Mouse (Mus musculus): ENCODE measurements at regions not wholly inside any gene's neighbourhood (a gene's known extent, or its start where the extent isn't known, plus 50 kb on each side); places are given as distances from the start of the nearest gene placed in this dataset.

DNA sequence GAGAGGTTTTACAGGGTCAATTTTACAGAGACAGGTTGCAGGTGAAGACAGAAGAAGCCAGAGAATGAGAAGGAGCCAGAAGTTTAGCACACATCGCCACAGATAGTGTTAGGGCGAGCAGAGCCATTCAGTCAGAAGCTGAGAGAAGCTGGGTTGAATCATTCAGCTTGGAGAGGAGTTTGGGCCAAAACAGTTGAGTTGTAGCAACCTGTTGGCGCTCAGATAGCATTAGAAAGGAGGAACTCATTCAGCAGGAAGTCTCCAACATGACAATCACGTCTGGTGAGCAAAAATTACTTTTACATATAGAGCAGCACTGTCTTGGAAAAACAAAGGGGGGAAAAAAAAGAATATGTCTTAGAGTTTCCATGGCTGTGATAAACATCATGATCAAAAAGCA, 53.2 kb downstream of the Fam43a start:
- no peak for DNase-seq (ENCODE audit: low read depth, low spot score)

GRCm38 (mm10) chr16:30653806-30654205, 54.3 kb downstream of the Fam43a start:
- peak; percentile 9 for DNase-seq (ENCODE audit: low read depth, low spot score)

GRCm38 (mm10) chr16:30654226-30654625, 54.7 kb downstream of the Fam43a start:
- DNase-seq (ENCODE audit: low read depth, low spot score), result no peak

GRCm38 (mm10) chr16:30655798-30656221, 56.3 kb downstream of the Fam43a start:
- DNase-seq (ENCODE audit: low read depth, low spot score), result no peak

DNA sequence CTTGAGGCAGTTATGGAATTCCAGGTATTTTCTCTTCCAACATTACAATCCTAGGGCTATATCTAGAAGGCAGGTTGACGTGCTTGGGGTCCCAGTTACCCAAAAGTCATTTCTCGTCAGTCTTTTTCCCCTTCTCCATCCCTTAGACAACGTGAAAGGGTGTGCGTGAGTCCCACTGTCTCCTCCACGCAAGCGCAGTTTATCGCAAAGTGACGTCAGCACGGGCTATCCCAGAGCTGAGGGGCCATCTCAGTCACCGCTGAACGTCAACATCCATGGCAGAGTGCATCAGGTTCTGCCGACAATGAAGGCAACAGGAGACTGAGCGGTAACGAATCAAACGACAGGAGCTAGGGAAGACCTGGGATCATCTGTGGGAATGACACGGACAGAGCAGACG, 57.4 kb downstream of the Fam43a start:
- DNase-seq (ENCODE audit: low read depth, low spot score), result no peak

GRCm38 (mm10) chr16:30658921-30659320, 59.4 kb downstream of the Fam43a start:
- DNase-seq (ENCODE audit: low read depth, low spot score), result no peak

DNA sequence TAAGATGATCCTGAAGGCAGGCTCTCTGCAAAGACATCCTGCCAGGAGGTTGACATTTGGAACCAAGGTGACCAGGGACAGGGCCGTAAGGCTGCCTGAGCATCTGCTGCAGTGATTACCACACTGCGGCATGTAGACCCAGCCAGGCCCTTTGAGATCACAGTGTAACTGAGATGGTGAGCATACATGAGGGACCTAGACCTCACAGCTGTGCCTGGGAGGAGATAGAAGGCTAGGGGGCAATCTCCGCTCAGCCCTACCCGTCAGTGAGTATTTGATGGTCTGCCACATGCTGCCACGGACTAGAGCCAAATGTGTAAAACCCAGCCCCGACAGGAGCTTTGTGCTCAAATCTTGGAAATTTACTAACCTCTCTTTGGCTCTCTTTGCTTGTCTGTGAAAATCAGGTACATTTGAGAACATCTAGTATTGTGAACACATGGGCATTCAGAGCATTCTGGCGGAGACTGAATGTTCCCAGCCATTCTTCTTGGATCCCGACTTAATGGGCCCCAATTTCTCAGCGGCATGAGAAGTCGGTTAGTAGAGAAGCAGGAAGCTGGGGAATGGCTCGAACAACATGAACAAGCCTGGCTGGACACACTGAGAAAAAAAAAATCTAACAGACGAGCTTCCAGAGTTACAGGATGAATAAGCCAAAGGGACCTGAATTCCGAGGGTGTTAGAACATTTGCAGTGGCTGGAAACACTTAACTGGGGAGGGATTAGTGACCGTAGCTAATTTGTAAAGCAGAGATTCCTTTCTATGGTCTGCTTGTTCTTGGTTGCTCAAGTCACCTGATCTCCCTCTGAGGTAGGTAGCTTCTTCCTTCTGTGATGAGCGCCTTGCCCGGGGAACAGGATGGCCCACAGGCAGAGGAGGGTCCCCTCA, 61.8 kb downstream of the Fam43a start:
- no peak for DNase-seq (ENCODE audit: low read depth, low spot score)

DNA sequence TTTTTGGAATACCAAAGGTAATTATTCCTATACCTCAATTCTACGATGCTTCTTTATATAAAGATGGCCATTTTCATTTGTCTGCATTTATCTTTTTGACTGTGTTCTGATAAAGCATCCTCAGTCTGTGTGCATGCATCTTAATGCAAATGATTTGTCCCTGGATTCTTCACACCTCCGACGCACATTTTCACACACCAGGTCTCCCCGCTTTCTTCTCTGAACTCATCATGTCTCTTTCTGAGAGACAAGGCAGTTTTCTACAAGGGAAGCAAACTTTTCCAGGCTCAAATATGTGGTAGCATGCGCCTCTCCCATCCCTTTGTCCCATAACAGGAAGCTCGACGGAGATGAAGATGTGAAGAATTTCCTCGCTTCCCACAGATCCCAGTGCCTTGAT, 63.5 kb downstream of the Fam43a start:
- no peak for DNase-seq (ENCODE audit: low read depth, low spot score)

DNA sequence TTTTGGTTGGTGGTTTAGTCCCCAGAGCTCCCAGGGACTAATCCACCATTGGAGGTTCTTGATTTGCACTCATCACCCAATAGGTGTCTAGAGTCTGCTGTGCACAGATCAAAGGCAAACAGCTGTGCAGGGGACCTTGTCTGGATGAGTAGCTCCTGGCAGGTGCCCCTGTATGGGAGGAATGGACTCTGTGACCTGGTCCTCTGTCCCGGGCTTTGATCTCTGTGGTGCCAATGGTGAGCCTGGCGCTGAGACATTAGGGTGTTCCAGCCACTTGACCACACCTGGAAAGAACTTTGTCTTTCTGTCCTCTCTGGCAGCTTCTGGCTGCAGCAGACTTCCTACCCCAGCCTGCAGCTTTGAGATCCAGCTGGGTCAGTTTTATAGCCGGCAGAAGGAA, 64.4 kb downstream of the Fam43a start:
- DNase-seq (ENCODE audit: low read depth, low spot score), result no peak

GRCm38 (mm10) chr16:30664433-30664832, 64.9 kb downstream of the Fam43a start:
- DNase-seq (ENCODE audit: low read depth, low spot score), result no peak

- no peak for DNase-seq (ENCODE audit: low read depth, low spot score)
Measured at GRCm38 (mm10) chr16:30665881-30666280, 66.4 kb downstream of the Fam43a start.

DNA sequence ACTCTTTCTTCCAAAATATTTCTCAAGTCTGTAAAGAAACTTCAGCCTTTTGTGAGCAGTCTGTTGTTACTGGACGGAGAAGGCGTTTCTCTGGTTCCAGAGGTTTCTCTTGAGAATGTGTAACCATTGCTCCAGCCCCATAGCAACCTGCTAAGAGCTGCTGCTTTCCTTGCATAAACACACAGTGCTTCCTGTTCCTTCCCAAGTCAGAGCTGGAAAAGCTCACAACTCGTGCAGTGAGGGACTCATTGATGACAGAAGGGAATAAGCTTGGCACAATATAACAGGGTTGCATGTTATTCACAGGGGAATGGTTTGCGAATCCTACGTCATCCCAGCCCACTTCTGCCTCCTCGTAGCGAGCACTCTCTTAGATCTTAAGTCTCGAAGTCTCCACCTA, 70.4 kb downstream of the Fam43a start:
- no peak for DNase-seq (ENCODE audit: low read depth, low spot score)

DNA sequence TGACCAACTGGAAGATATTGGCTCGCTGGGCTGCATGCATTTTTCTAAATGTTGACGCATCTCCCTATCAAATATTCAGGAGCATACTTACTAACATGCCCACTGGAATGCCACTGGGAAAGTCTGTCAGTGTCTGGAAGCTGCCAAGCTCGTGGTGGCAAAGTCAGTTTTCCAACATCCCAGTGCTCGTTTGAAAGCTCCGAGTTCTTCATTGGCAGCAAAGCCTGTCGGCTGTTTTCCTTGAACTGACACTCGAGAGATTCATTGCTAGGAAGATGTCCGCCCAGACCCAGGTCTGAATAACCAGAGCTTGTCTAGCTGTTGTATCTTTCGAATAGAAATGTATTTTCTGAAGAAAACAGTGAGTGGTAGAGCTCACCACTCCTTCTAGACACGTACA, 72.1 kb downstream of the Fam43a start:
- no peak for DNase-seq (ENCODE audit: low read depth, low spot score)

DNA sequence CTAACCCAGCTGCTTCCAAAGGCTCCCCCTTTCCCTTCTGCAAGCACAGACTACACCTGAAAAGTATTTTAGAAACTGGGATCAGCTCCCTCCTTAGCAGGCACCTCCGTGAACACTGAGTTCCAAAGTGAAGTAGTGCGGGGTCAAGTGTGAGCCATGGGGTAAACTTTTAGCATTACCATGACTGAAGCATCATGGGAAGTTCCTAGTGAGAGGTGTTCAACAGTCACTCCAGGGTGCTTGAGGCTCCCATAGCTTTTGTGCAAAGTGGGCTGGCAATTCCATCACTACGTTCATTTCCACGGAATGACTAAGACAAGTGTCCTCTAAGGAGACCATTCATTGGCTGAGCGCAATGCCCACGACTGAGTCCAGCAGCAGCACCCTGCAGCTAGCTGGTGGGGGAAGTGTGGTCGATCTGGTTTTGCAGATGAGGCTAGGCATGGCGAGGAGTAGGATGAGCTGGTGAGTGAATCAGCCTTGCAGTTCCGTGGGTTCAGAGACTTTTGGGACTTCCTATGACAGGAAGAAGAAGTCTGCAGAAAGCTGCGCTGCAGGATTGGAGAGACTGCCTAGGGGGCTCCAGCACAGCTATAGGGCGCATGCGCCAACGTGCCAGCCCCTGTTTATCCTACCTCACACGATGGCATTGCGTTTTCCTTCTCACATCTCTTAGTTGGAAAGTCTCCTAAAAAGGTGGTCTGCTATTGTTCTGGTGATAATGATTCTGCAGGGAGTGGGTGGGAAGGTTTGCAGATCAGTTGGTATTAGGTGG, 73.4 kb downstream of the Fam43a start:
- no peak for DNase-seq (ENCODE audit: low read depth, low spot score)

GRCm38 (mm10) chr16:30673662-30674061, 74.1 kb downstream of the Fam43a start:
- no peak for DNase-seq (ENCODE audit: low read depth, low spot score)

DNA sequence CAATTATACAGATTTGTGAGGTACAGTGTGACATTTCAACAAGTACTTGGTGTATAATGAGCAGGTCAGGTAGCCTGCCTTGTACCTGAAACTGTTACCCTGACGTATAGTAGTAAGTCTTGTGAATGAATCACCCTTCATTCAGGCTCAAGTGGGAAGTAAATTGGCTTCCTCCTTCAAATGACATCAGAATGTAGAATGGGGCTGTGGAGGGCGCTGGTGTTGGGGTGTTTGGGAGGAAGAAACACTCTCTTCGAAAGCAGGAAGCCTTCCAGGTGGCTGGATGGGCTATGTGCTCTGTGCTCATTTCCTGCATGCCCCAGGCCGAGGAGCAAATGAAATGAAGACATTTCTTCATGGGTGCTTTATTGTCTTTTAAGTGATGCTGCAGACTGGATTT, 76.3 kb downstream of the Fam43a start:
- no peak for DNase-seq (ENCODE audit: low read depth, low spot score)

- DNase-seq (ENCODE audit: low read depth, low spot score), result no peak
Measured at GRCm38 (mm10) chr16:30677016-30677415, 77.5 kb downstream of the Fam43a start.

- no peak for DNase-seq (ENCODE audit: low read depth, low spot score)
Measured at GRCm38 (mm10) chr16:30677896-30678707, 78.6 kb downstream of the Fam43a start.

DNA sequence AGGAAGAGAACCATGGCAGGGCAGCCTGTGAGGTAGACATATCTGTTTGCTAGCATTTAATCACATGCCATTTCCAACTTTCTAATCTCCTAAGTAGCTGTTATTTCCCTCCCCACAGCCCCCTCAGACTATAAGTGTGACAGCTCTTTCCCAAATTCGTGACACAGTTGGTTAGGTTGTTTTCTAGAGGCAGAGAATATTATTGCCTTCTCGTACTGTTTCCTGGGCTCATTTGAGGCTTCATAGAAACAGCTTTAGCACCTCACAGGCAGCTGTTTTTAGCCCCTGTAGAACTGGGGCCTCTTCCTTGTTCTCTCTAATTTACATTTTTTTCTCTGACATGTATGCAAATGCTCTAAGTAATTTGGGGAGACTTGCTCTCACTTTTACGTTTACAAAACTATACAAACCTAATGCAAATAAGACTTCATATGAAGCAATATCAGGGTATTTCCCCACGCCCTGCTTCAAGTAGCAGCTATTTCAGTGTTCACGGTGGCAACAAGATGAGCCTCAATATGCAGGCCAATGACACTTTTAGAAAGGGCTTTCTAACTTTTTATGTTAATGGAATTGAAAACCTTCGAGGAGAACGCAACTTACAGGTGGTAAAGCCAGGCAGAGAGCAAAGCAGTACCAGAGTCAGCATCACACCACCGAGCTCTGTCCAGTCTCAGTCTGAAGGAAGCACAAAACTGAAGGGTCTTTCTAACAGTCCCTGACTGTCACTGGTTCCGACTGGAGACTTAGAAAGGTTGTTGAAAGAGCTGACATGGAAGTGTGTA, 79.4 kb downstream of the Fam43a start:
- DNase-seq (ENCODE audit: low read depth, low spot score), result no peak

DNA sequence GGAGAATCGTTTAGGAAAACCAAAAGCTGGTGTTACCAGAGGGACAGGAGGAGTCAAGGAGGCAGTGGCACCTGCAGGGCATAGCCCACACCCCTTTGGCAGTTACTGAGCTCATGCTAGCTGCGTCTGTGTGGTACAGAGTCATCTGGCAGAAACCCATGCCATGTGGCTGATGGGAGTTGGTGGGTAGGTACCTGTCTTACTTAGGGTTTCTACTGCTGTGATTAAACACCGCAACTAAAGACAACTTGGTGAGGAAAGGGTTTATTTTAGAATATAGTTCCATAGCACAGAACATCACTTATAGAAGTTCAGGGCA, 79.9 kb downstream of the Fam43a start:
- DNase-seq (ENCODE audit: low read depth, low spot score), result no peak

GRCm38 (mm10) chr16:30681421-30681820, 81.9 kb downstream of the Fam43a start:
- DNase-seq (ENCODE audit: low read depth, low spot score), result no peak
